Mouse (Mus musculus): ENCODE data around the gene Izumo1r. TPM values are rescaled to one million over a fixed set of nuclear protein-coding genes. Genes with fewer than 3 reads are reported as not detected.

Izumo1r gene
- not detected in 2 replicates for polyA plus RNA-seq (2015; fragmentation: Nextera tagmentation; extraction: Ambion mirVana)

- H3K27ac ChIP-seq (replicated peaks) = no peak within 1 kb of the TSS
- no peaks in the 10 kb centered on the region for H3K9me3 ChIP-seq
- 33% methylated on average over 11 of the region's 11 CpGs for WGBS
- H3K4me2 ChIP-seq (replicated peaks) = no peak within 1 kb of the TSS
- peaks cover 2% of the 10 kb centered on the region; the same call in 1 of the 2 replicates for H3K4me1 ChIP-seq
- H3K4me3 ChIP-seq = no peak within 1 kb of the TSS
- no peak for ATAC-seq (replicated peaks)
- H3K9ac ChIP-seq (replicated peaks) = no peak within 1 kb of the TSS
- H3K36me3 ChIP-seq = no peaks in the 10 kb centered on the region
- no peaks in the 10 kb centered on the region for H3K27me3 ChIP-seq
Observed at GRCm38 (mm10) chr9:14903581-14904378, at the start of gene Izumo1r. Gene Izumo1r, minus strand, starts transcription at chr9:14903949.

GRCm38 (mm10) chr9:14951072-14951471 is 47.3 kb upstream of the Izumo1r start:
- no peaks in the 10 kb centered on the region for H3K27me3 ChIP-seq
- 85% methylated on average over 5 of the region's 5 CpGs for WGBS
- no peaks in the 10 kb centered on the region for H3K9me3 ChIP-seq
- H3K4me1 ChIP-seq = no peaks in the 10 kb centered on the region
- H3K27ac ChIP-seq (replicated peaks) = no peak overlapping the region
- no peak overlapping the region for H3K4me2 ChIP-seq (replicated peaks)
- no peak for ATAC-seq (replicated peaks)
- H3K36me3 ChIP-seq = no peaks in the 10 kb centered on the region
- no peak overlapping the region for H3K4me3 ChIP-seq
- no peak overlapping the region for H3K9ac ChIP-seq (replicated peaks)

GRCm38 (mm10) chr9:14948843-14949242 is 45.1 kb upstream of the Izumo1r start:
- H3K27me3 ChIP-seq = no peaks in the 10 kb centered on the region
- 72% methylated on average over 5 of the region's 5 CpGs for WGBS
- H3K36me3 ChIP-seq = no peaks in the 10 kb centered on the region
- no peaks in the 10 kb centered on the region for H3K4me1 ChIP-seq
- H3K9me3 ChIP-seq = no peaks in the 10 kb centered on the region
- no peak overlapping the region for H3K4me3 ChIP-seq
- ATAC-seq (replicated peaks) = no peak
- no peak overlapping the region for H3K9ac ChIP-seq (replicated peaks)
- H3K4me2 ChIP-seq (replicated peaks) = no peak overlapping the region
- H3K27ac ChIP-seq (replicated peaks) = no peak overlapping the region

GRCm38 (mm10) chr9:14946677-14947076 is 42.9 kb upstream of the Izumo1r start:
- Histone ChIP-seq H3K4me1 (no peaks in the 10 kb centered on the region), H3K4me3 (no peak overlapping the region), H3K9ac (replicated peaks) (no peak overlapping the region), H3K36me3 (no peaks in the 10 kb centered on the region), H3K4me2 (replicated peaks) (no peak overlapping the region), H3K27ac (replicated peaks) (no peak overlapping the region), H3K9me3 (no peaks in the 10 kb centered on the region), H3K27me3 (no peaks in the 10 kb centered on the region)
- ATAC-seq (replicated peaks) = no peak
- 76% methylated on average over 4 of the region's 4 CpGs for WGBS

GRCm38 (mm10) chr9:14945919-14946318 is 42.2 kb upstream of the Izumo1r start:
- Histone ChIP-seq H3K9ac (replicated peaks) (no peak overlapping the region), H3K36me3 (no peaks in the 10 kb centered on the region), H3K4me3 (no peak overlapping the region), H3K9me3 (no peaks in the 10 kb centered on the region), H3K4me1 (no peaks in the 10 kb centered on the region), H3K4me2 (replicated peaks) (no peak overlapping the region), H3K27me3 (no peaks in the 10 kb centered on the region), H3K27ac (replicated peaks) (no peak overlapping the region)
- WGBS = 32% methylated on average over 3 of the region's 3 CpGs
- no peak for ATAC-seq (replicated peaks)

- no peak overlapping the region for H3K9ac ChIP-seq (replicated peaks)
- H3K4me2 ChIP-seq (replicated peaks) = no peak overlapping the region
- H3K27ac ChIP-seq (replicated peaks) = no peak overlapping the region
- no peaks in the 10 kb centered on the region for H3K9me3 ChIP-seq
- no peak overlapping the region for H3K4me3 ChIP-seq
- ATAC-seq (replicated peaks) = no peak
- H3K36me3 ChIP-seq = no peaks in the 10 kb centered on the region
- H3K4me1 ChIP-seq = no peaks in the 10 kb centered on the region
- H3K27me3 ChIP-seq = no peaks in the 10 kb centered on the region
- WGBS = 26% methylated on average over 3 of the region's 3 CpGs
Observed at GRCm38 (mm10) chr9:14942143-14942720, 38.5 kb upstream of the Izumo1r start.

- WGBS = 87% methylated on average over 3 of the region's 3 CpGs
Observed at GRCm38 (mm10) chr9:14939610-14940009, 35.9 kb upstream of the Izumo1r start.

GRCm38 (mm10) chr9:14937308-14937707 is 33.6 kb upstream of the Izumo1r start:
- Histone ChIP-seq H3K36me3 (no peaks in the 10 kb centered on the region), H3K27me3 (no peaks in the 10 kb centered on the region), H3K4me2 (replicated peaks) (no peak overlapping the region), H3K4me1 (no peaks in the 10 kb centered on the region), H3K9ac (replicated peaks) (no peak overlapping the region), H3K4me3 (no peak overlapping the region), H3K9me3 (no peaks in the 10 kb centered on the region), H3K27ac (replicated peaks) (no peak overlapping the region)
- ATAC-seq (replicated peaks) = no peak
- WGBS = 84% methylated on average over 1 of the region's 1 CpGs

More at GRCm38 (mm10) chr9:14939610-14940009, 35.9 kb upstream of the Izumo1r start:
- ATAC-seq (replicated peaks) = no peak
- H3K4me2 ChIP-seq (replicated peaks) = no peak overlapping the region
- no peaks in the 10 kb centered on the region for H3K27me3 ChIP-seq
- H3K9me3 ChIP-seq = no peaks in the 10 kb centered on the region
- no peaks in the 10 kb centered on the region for H3K36me3 ChIP-seq
- no peak overlapping the region for H3K27ac ChIP-seq (replicated peaks)
- no peaks in the 10 kb centered on the region for H3K4me1 ChIP-seq
- no peak overlapping the region for H3K9ac ChIP-seq (replicated peaks)
- H3K4me3 ChIP-seq = no peak overlapping the region

- 56% methylated on average over 2 of the region's 2 CpGs for WGBS
- no peaks in the 10 kb centered on the region for H3K4me1 ChIP-seq
- no peak overlapping the region for H3K27ac ChIP-seq (replicated peaks)
- H3K9ac ChIP-seq (replicated peaks) = no peak overlapping the region
- ATAC-seq (replicated peaks) = no peak
- H3K9me3 ChIP-seq = no peaks in the 10 kb centered on the region
- no peaks in the 10 kb centered on the region for H3K27me3 ChIP-seq
- H3K4me2 ChIP-seq (replicated peaks) = no peak overlapping the region
- no peaks in the 10 kb centered on the region for H3K36me3 ChIP-seq
- H3K4me3 ChIP-seq = no peak overlapping the region
Observed at GRCm38 (mm10) chr9:14934851-14935250, 31.1 kb upstream of the Izumo1r start.

GRCm38 (mm10) chr9:14931943-14932342 is 28.2 kb upstream of the Izumo1r start:
- WGBS = 68% methylated on average over 7 of the region's 7 CpGs
- no peak overlapping the region for H3K4me2 ChIP-seq (replicated peaks)
- no peaks in the 10 kb centered on the region for H3K27me3 ChIP-seq
- H3K27ac ChIP-seq (replicated peaks) = no peak overlapping the region
- H3K36me3 ChIP-seq = no peaks in the 10 kb centered on the region
- no peak for ATAC-seq (replicated peaks)
- no peaks in the 10 kb centered on the region for H3K9me3 ChIP-seq
- H3K9ac ChIP-seq (replicated peaks) = no peak overlapping the region
- H3K4me3 ChIP-seq = no peak overlapping the region
- H3K4me1 ChIP-seq = no peaks in the 10 kb centered on the region

- H3K36me3 ChIP-seq = no peaks in the 10 kb centered on the region
- no peak overlapping the region for H3K27ac ChIP-seq (replicated peaks)
- H3K9ac ChIP-seq (replicated peaks) = no peak overlapping the region
- no peaks in the 10 kb centered on the region for H3K9me3 ChIP-seq
- no peaks in the 10 kb centered on the region for H3K4me1 ChIP-seq
- H3K27me3 ChIP-seq = no peaks in the 10 kb centered on the region
- no peak overlapping the region for H3K4me2 ChIP-seq (replicated peaks)
- no peak for ATAC-seq (replicated peaks)
- no peak overlapping the region for H3K4me3 ChIP-seq
- WGBS = 87% methylated on average over 8 of the region's 8 CpGs
Observed at GRCm38 (mm10) chr9:14931211-14931610, 27.5 kb upstream of the Izumo1r start.

- H3K9ac ChIP-seq (replicated peaks) = no peak overlapping the region
- ATAC-seq (replicated peaks) = no peak
- no peaks in the 10 kb centered on the region for H3K27me3 ChIP-seq
- no peak overlapping the region for H3K27ac ChIP-seq (replicated peaks)
- H3K36me3 ChIP-seq = no peaks in the 10 kb centered on the region
- H3K4me1 ChIP-seq = no peaks in the 10 kb centered on the region
- no peak overlapping the region for H3K4me3 ChIP-seq
- WGBS = 26% methylated on average over 1 of the region's 1 CpGs
- H3K4me2 ChIP-seq (replicated peaks) = no peak overlapping the region
- no peaks in the 10 kb centered on the region for H3K9me3 ChIP-seq
Observed at GRCm38 (mm10) chr9:14926593-14926992, 22.8 kb upstream of the Izumo1r start.

Measured in forebrain, embryonic 15.5 days (tissue).